Mouse (Mus musculus) 3T3-L1 (cell line): ENCODE measurements at regions not wholly inside any gene's neighbourhood (a gene's known extent, or its start where the extent isn't known, plus 50 kb on each side); places are given as distances from the start of the nearest gene placed in this dataset.
A peak's percentile ranks its signal among the peaks of the same experiment; 100 is the strongest.

Source experiments
- DNase-seq: peaks from one replicate; pipeline ENCODE4 v3.0.0-alpha.2; 2015; ENCODE audit warnings: low read depth, low spot score

GRCm38 (mm10) chr14:105950924-105951323 lies 54.3 kb upstream of the Spry2 start:
- DNase-seq = no peak

- no peak for DNase-seq
Measured at GRCm38 (mm10) chr14:105955082-105955481, 58.5 kb upstream of the Spry2 start.

- no peak for DNase-seq
Measured at GRCm38 (mm10) chr14:105956796-105957195, 60.2 kb upstream of the Spry2 start.

GRCm38 (mm10) chr14:105958005-105958404 lies 61.4 kb upstream of the Spry2 start:
- DNase-seq = no peak

GRCm38 (mm10) chr14:105979544-105980323 lies 83.1 kb upstream of the Spry2 start:
- peak; percentile 37 for DNase-seq

- DNase-seq = no peak
Measured at GRCm38 (mm10) chr14:105980324-105980680, 83.7 kb upstream of the Spry2 start.

- DNase-seq = no peak
Measured at GRCm38 (mm10) chr14:105987341-105987882, 90.8 kb upstream of the Spry2 start.

- DNase-seq = peak; percentile 34
Measured at GRCm38 (mm10) chr14:105988738-105989137, 92.1 kb upstream of the Spry2 start.

GRCm38 (mm10) chr14:105993124-105993523 lies 96.5 kb upstream of the Spry2 start:
- DNase-seq = no peak

GRCm38 (mm10) chr14:105999801-106000200 lies 103.2 kb upstream of the Spry2 start:
- DNase-seq = peak; percentile 72

GRCm38 (mm10) chr14:106007769-106008168 lies 98.2 kb upstream of the Trim52 start:
- DNase-seq = peak; percentile 15

- no peak for DNase-seq
Measured at GRCm38 (mm10) chr14:106008951-106009350, 97.0 kb upstream of the Trim52 start.

GRCm38 (mm10) chr14:106010961-106011360 lies 95.0 kb upstream of the Trim52 start:
- DNase-seq = peak; percentile 42

- DNase-seq = peak; percentile 92
Measured at GRCm38 (mm10) chr14:106011991-106012427, 94.0 kb upstream of the Trim52 start.

GRCm38 (mm10) chr14:106022806-106023205 lies 83.2 kb upstream of the Trim52 start:
- no peak for DNase-seq

GRCm38 (mm10) chr14:106026815-106027214 lies 79.2 kb upstream of the Trim52 start:
- DNase-seq = no peak

- DNase-seq = no peak
Measured at GRCm38 (mm10) chr14:106027686-106028085, 78.3 kb upstream of the Trim52 start.

- no peak for DNase-seq
Measured at GRCm38 (mm10) chr14:106031094-106031493, 74.9 kb upstream of the Trim52 start.

- no peak for DNase-seq
Measured at GRCm38 (mm10) chr14:106033793-106034192, 72.2 kb upstream of the Trim52 start.

GRCm38 (mm10) chr14:106034933-106035665 lies 70.9 kb upstream of the Trim52 start:
- DNase-seq = no peak

- DNase-seq = no peak
Measured at GRCm38 (mm10) chr14:106044274-106044673, 61.7 kb upstream of the Trim52 start.

GRCm38 (mm10) chr14:106050231-106050630 lies 55.8 kb upstream of the Trim52 start:
- DNase-seq = no peak
